ENCODE assay signal across 20 mouse cellular contexts in the genomic region with DNA sequence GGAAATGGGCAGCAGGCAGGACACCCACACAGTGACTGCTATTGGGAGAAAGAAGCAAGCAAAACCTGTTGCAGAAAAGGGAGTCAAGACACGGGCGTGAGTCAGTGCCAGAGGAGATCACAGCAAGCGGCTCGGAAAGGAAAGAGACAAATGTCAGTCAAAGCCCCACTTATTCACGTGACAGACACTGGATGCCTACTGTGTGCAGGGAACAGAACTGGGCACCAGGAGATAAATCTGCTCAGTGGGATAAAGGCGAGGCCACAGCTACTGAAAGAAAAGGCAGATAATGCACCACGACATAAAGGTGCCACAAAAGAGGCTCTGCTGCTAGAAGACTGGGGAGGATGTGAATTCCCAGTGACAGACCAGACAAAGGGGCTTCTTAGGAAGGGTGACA. TPM values are rescaled to one million over a fixed set of nuclear protein-coding genes. Genes with fewer than 3 reads are reported as not detected.
DNase-seq lines count a peak whose midpoint lies in the region; ATAC-seq lines count a peak whose summit lies in the region.
"Had no signal": no experiment of that assay in that cellular context is flagged by ENCODE, and none has a peak within 500 bp of the region (broad histone marks: within the 10 kb centered on the region; RNA-seq: fewer than 3 reads in every experiment).

No protein-coding gene starts in this region.

- H3K36me3 ChIP-seq in heart, embryonic 13.5 days = no peaks in the 10 kb centered on the region
- H3K36me3 ChIP-seq in midbrain, embryonic 10.5 days = no peaks in the 10 kb centered on the region
- H3K36me3 ChIP-seq in midbrain, embryonic 14.5 days (ENCODE audit: control insufficient read depth, insufficient read depth, low read length) = no peaks in the 10 kb centered on the region
- no peaks in the 10 kb centered on the region for H3K36me3 ChIP-seq in limb, embryonic 10.5 days
- H3K36me3 ChIP-seq: embryonic facial prominence, embryonic 13.5 days; heart, embryonic 10.5 days had no signal

- H3K4me2 ChIP-seq in heart, embryonic 13.5 days = no peak overlapping the region
- H3K4me2 ChIP-seq in midbrain, embryonic 14.5 days (ENCODE audit: low read length) = no peak overlapping the region
- H3K4me2 ChIP-seq: embryonic facial prominence, embryonic 13.5 days had no signal

- H3K9me3 ChIP-seq in heart, embryonic 13.5 days = no peaks in the 10 kb centered on the region
- no peaks in the 10 kb centered on the region for H3K9me3 ChIP-seq in midbrain, embryonic 10.5 days (replicated peaks)
- no peaks in the 10 kb centered on the region for H3K9me3 ChIP-seq in midbrain, embryonic 14.5 days (ENCODE audit: control insufficient read depth, low read length)
- no peaks in the 10 kb centered on the region for H3K9me3 ChIP-seq in limb, embryonic 10.5 days (replicated peaks)
- H3K9me3 ChIP-seq: embryonic facial prominence, embryonic 13.5 days; heart, embryonic 10.5 days had no signal

- no peak overlapping the region for H3K4me3 ChIP-seq in heart, embryonic 13.5 days
- peak overlapping the region; percentile 21; the same call in 1 of the 2 replicates for H3K4me3 ChIP-seq in midbrain, embryonic 10.5 days
- H3K4me3 ChIP-seq in midbrain, embryonic 14.5 days (replicated peaks; ENCODE audit: low read depth, low read length) = no peak overlapping the region
- no peak overlapping the region for H3K4me3 ChIP-seq in limb, embryonic 10.5 days
- H3K4me3 ChIP-seq: embryonic facial prominence, embryonic 13.5 days; heart, embryonic 10.5 days had no signal

- no peak for ATAC-seq in heart, embryonic 13.5 days (ENCODE audit: extremely low read depth, insufficient number of reproducible peaks, low FRiP score, low TSS enrichment)
- no peak for ATAC-seq in midbrain, embryonic 14.5 days (ENCODE audit: low FRiP score, low TSS enrichment)
- ATAC-seq: activated CD4-positive, CD25-positive, alpha-beta regulatory T cell, adult 4 months had no signal

- WGBS in heart, embryonic 13.5 days = 62% methylated on average over 7 of the region's 7 CpGs
- 18% methylated on average over 7 of the region's 7 CpGs for WGBS in midbrain, embryonic 10.5 days
- 11% methylated on average over 7 of the region's 7 CpGs for WGBS in midbrain, embryonic 14.5 days
- 72% methylated on average over 7 of the region's 7 CpGs for WGBS in limb, embryonic 10.5 days

- DNase-seq in cerebellum, postnatal 10 days = peak; percentile 28 to 29
- DNase-seq in cerebellum, adult 11 months = no peak
- DNase-seq in heart, adult 11 months = no peak
- DNase-seq in midbrain, embryonic 10.5 days (ENCODE audit: low spot score) = peak; percentile 22
- no peak for DNase-seq in midbrain, embryonic 14.5 days
- DNase-seq in limb, embryonic 10.5 days (ENCODE audit: low spot score) = no peak
- DNase-seq in adrenal gland, postnatal 10 days = no peak
- DNase-seq: adrenal gland, postnatal 36 days; kidney, adult 8-10 months; lung, postnatal 14 days; thymus, postnatal 25 days had no signal

- H3K4me1 ChIP-seq in heart, embryonic 13.5 days = peaks cover 14% of the 10 kb centered on the region
- peaks cover 34% of the 10 kb centered on the region for H3K4me1 ChIP-seq in midbrain, embryonic 10.5 days
- H3K4me1 ChIP-seq in midbrain, embryonic 14.5 days (ENCODE audit: control insufficient read depth, insufficient read depth, low read length) = peaks cover 10% of the 10 kb centered on the region
- peaks cover 37% of the 10 kb centered on the region for H3K4me1 ChIP-seq in limb, embryonic 10.5 days

- no peaks in the 10 kb centered on the region for H3K27me3 ChIP-seq in heart, embryonic 13.5 days (replicated peaks)
- no peaks in the 10 kb centered on the region for H3K27me3 ChIP-seq in midbrain, embryonic 10.5 days (ENCODE audit: low read depth, poor library complexity, severe bottlenecking)
- H3K27me3 ChIP-seq in midbrain, embryonic 14.5 days (ENCODE audit: control insufficient read depth, insufficient read depth, low read length) = no peaks in the 10 kb centered on the region
- H3K27me3 ChIP-seq in limb, embryonic 10.5 days (ENCODE audit: low read depth, poor library complexity, severe bottlenecking) = no peaks in the 10 kb centered on the region
- H3K27me3 ChIP-seq: CH12.LX; embryonic facial prominence, embryonic 13.5 days had no signal

- H3K9ac ChIP-seq in heart, embryonic 13.5 days = 0 out of 2 replicates have a peak overlapping the region, but pooled peaks have one; percentile 7
- no peak overlapping the region for H3K9ac ChIP-seq in midbrain, embryonic 14.5 days (replicated peaks; ENCODE audit: low read length)
- H3K9ac ChIP-seq: embryonic facial prominence, embryonic 13.5 days had no signal

- H3K27ac ChIP-seq in heart, embryonic 13.5 days (replicated peaks) = no peak overlapping the region
- H3K27ac ChIP-seq in midbrain, embryonic 10.5 days (replicated peaks) = peak overlapping the region; percentile 1
- no peak overlapping the region for H3K27ac ChIP-seq in midbrain, embryonic 14.5 days (replicated peaks; ENCODE audit: low read depth, low read length)
- peak overlapping the region; percentile 40; the same call in 1 of the 2 replicates for H3K27ac ChIP-seq in limb, embryonic 10.5 days
- H3K27ac ChIP-seq: embryonic facial prominence, embryonic 13.5 days; heart, embryonic 10.5 days had no signal

RNA-seq across cellular contexts. Expression of a gene that starts 33.2 kb away (rescaled TPM):
- polyA plus RNA-seq in heart, embryonic 13.5 days (2015; fragmentation: Nextera tagmentation; extraction: Ambion mirVana) = 4.7 and 5.3 TPM in 2 replicates
- polyA plus RNA-seq in midbrain, embryonic 10.5 days (2016; fragmentation: Nextera tagmentation; extraction: Ambion mirVana) = 11.5 and 12.0 TPM in 2 replicates
- polyA plus RNA-seq in midbrain, embryonic 14.5 days (2014; fragmentation: Nextera tagmentation; extraction: Ambion mirVana) = 2.6 and 4.2 TPM in 2 replicates
- polyA plus RNA-seq in limb, embryonic 10.5 days (2016; fragmentation: Nextera tagmentation; extraction: Ambion mirVana) = 8.6 and 10.6 TPM in 2 replicates
- total RNA-seq in adrenal gland, postnatal 10 days (2021) = 10 to 100 TPM in 1 of 2 experiments, 1 to 10 TPM in 1; 9.2 to 11.2 TPM

RNA-seq across cellular contexts. Expression of a gene that starts 52.6 kb away (rescaled TPM):
- 12.2 and 12.4 TPM in 2 replicates for polyA plus RNA-seq in heart, embryonic 13.5 days (2015; fragmentation: Nextera tagmentation; extraction: Ambion mirVana)
- polyA plus RNA-seq in midbrain, embryonic 10.5 days (2016; fragmentation: Nextera tagmentation; extraction: Ambion mirVana) = 16.3 and 17.2 TPM in 2 replicates
- 11.4 and 17.2 TPM in 2 replicates for polyA plus RNA-seq in midbrain, embryonic 14.5 days (2014; fragmentation: Nextera tagmentation; extraction: Ambion mirVana)
- 12.8 and 13.7 TPM in 2 replicates for polyA plus RNA-seq in limb, embryonic 10.5 days (2016; fragmentation: Nextera tagmentation; extraction: Ambion mirVana)
- total RNA-seq in adrenal gland, postnatal 10 days (2021) = 10 to 100 TPM; 14.8 to 19.3 TPM

RNA-seq across cellular contexts. Expression of a gene that starts 54.1 kb away (rescaled TPM):
- polyA plus RNA-seq in heart, embryonic 13.5 days (2015; fragmentation: Nextera tagmentation; extraction: Ambion mirVana) = 0.07 and 0.22 TPM in 2 replicates
- polyA plus RNA-seq in midbrain, embryonic 10.5 days (2016; fragmentation: Nextera tagmentation; extraction: Ambion mirVana) = 0.28 and 0.34 TPM in 2 replicates
- polyA plus RNA-seq in midbrain, embryonic 14.5 days (2014; fragmentation: Nextera tagmentation; extraction: Ambion mirVana) = 0.30 and 0.38 TPM in 2 replicates
- polyA plus RNA-seq in limb, embryonic 10.5 days (2016; fragmentation: Nextera tagmentation; extraction: Ambion mirVana) = 0.18 and 0.35 TPM in 2 replicates
- under 1 TPM in 1 of 2 experiments, not detected in 1; 0.30 TPM for total RNA-seq in adrenal gland, postnatal 10 days (2021)
- total RNA-seq: adrenal gland, postnatal 36 days; gastrocnemius, adult 8-10 months; heart, postnatal 25 days; left cerebral cortex, adult 8-10 months; liver, adult 2 months had no signal
- polyA plus RNA-seq: liver, adult 2 months had no signal

RNA-seq across cellular contexts. Expression of a gene that starts 56.9 kb away (rescaled TPM):
- polyA plus RNA-seq in heart, embryonic 13.5 days (2015; fragmentation: Nextera tagmentation; extraction: Ambion mirVana) = 18.6 and 21.1 TPM in 2 replicates
- polyA plus RNA-seq in midbrain, embryonic 10.5 days (2016; fragmentation: Nextera tagmentation; extraction: Ambion mirVana) = 41.1 and 47.2 TPM in 2 replicates
- polyA plus RNA-seq in midbrain, embryonic 14.5 days (2014; fragmentation: Nextera tagmentation; extraction: Ambion mirVana) = 23.0 and 35.3 TPM in 2 replicates
- polyA plus RNA-seq in limb, embryonic 10.5 days (2016; fragmentation: Nextera tagmentation; extraction: Ambion mirVana) = 46.8 and 47.1 TPM in 2 replicates
- 10 to 100 TPM; 19.8 to 22.1 TPM for total RNA-seq in adrenal gland, postnatal 10 days (2021)

Comparison
In these comparisons a context has a peak if more than half of its experiments do, and no peak if none do; other contexts are left out.
1. DNase-seq: peak in cerebellum, postnatal 10 days (2 of 2) and midbrain, embryonic 10.5 days (single experiment); none in cerebellum, adult 11 months (single experiment), heart, adult 11 months (single experiment), midbrain, embryonic 14.5 days (single experiment), limb, embryonic 10.5 days (single experiment) and adrenal gland, postnatal 10 days (single experiment).
2. H3K27ac ChIP-seq: peak in midbrain, embryonic 10.5 days (single experiment) and limb, embryonic 10.5 days (single experiment); none in heart, embryonic 13.5 days (single experiment) and midbrain, embryonic 14.5 days (single experiment).